Mouse (Mus musculus): Measurements from ENCODE around the gene Ncoa7.

Gene Ncoa7

GRCm38 (mm10) chr10:30802681-30803586 is at the start of gene Ncoa7:
TSS of gene Ncoa7 (minus strand) at chr10:30803326.
- DNase-seq (ENCODE audit: low read depth): peak; percentile 76

- no peak for DNase-seq (ENCODE audit: low read depth)
Measured at GRCm38 (mm10) chr10:30845101-30845825, 42.1 kb upstream of the Ncoa7 start.

GRCm38 (mm10) chr10:30844191-30845010 is 41.3 kb upstream of the Ncoa7 start:
- no peak for DNase-seq (ENCODE audit: low read depth)

- no peak for DNase-seq (ENCODE audit: low read depth)
Measured at GRCm38 (mm10) chr10:30843438-30844190, 40.5 kb upstream of the Ncoa7 start.

GRCm38 (mm10) chr10:30842643-30843437 is 39.7 kb upstream of the Ncoa7 start, which contains the start of gene Hey2:
TSS of gene Hey2 (minus strand) at chr10:30842801.
- no peak for DNase-seq (ENCODE audit: low read depth)

GRCm38 (mm10) chr10:30842228-30842627 is 39.1 kb upstream of the Ncoa7 start:
- no peak for DNase-seq (ENCODE audit: low read depth)

- no peak for DNase-seq (ENCODE audit: low read depth)
Measured at GRCm38 (mm10) chr10:30840824-30841223, 37.7 kb upstream of the Ncoa7 start.

- DNase-seq (ENCODE audit: low read depth): peak; percentile 50
Measured at GRCm38 (mm10) chr10:30838188-30838587, 35.1 kb upstream of the Ncoa7 start.

GRCm38 (mm10) chr10:30825049-30825448 is 21.9 kb upstream of the Ncoa7 start:
- peak; percentile 64 for DNase-seq (ENCODE audit: low read depth)

- DNase-seq (ENCODE audit: low read depth): peak; percentile 92
Measured at GRCm38 (mm10) chr10:30810967-30811293, 7.8 kb upstream of the Ncoa7 start.

- DNase-seq (ENCODE audit: low read depth): no peak
Measured at GRCm38 (mm10) chr10:30810247-30810966, 7.3 kb upstream of the Ncoa7 start.

- peak; percentile 73 for DNase-seq (ENCODE audit: low read depth)
Measured at GRCm38 (mm10) chr10:30803587-30804253, 594 bp upstream of the Ncoa7 start.

GRCm38 (mm10) chr10:30802033-30802432 is 1.1 kb downstream of the Ncoa7 start:
- peak; percentile 52 for DNase-seq (ENCODE audit: low read depth)

GRCm38 (mm10) chr10:30799713-30800450 is 3.2 kb downstream of the Ncoa7 start:
- no peak for DNase-seq (ENCODE audit: low read depth)

- DNase-seq (ENCODE audit: low read depth): peak; percentile 50
Measured at GRCm38 (mm10) chr10:30796469-30797261, 6.5 kb downstream of the Ncoa7 start.

GRCm38 (mm10) chr10:30791016-30791415 is 12.1 kb downstream of the Ncoa7 start:
- no peak for DNase-seq (ENCODE audit: low read depth)

- DNase-seq (ENCODE audit: low read depth): no peak
Measured at GRCm38 (mm10) chr10:30789521-30789920, 13.6 kb downstream of the Ncoa7 start.

GRCm38 (mm10) chr10:30788340-30788721 is 14.8 kb downstream of the Ncoa7 start:
- DNase-seq (ENCODE audit: low read depth): no peak

Measured in 416B (cell line).